Mouse (Mus musculus): ENCODE measurements at regions not wholly inside any gene's neighbourhood (a gene's known extent, or its start where the extent isn't known, plus 50 kb on each side); places are given as distances from the start of the nearest gene placed in this dataset.
"Not testable (repeated sequence)": the region's sequence is repeated elsewhere in the genome, so short reads cannot be mapped to it uniquely, and the experiment has no call there.

DNA sequence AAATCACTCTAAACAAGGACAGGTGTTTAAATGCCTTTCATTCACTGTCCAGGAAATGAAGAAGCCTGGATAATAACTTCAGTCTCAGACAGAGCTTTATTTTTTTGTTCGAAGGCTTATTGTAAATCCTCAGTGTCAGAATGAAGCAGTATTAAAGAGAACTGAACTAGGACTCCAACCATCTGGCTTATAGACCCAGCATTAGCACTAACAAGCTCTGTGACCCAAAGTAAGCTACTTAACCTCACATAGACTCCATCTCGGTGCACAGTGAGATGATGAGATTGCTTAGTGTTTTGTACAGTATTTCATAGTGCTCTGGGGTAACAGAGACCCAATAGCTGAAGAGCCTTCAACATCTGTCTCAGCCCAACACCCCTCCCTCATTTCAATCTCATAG, 738.2 kb upstream of the Map3k7 start:
- peak; percentile 57 for DNase-seq (ENCODE audit: low read depth, low spot score)

DNA sequence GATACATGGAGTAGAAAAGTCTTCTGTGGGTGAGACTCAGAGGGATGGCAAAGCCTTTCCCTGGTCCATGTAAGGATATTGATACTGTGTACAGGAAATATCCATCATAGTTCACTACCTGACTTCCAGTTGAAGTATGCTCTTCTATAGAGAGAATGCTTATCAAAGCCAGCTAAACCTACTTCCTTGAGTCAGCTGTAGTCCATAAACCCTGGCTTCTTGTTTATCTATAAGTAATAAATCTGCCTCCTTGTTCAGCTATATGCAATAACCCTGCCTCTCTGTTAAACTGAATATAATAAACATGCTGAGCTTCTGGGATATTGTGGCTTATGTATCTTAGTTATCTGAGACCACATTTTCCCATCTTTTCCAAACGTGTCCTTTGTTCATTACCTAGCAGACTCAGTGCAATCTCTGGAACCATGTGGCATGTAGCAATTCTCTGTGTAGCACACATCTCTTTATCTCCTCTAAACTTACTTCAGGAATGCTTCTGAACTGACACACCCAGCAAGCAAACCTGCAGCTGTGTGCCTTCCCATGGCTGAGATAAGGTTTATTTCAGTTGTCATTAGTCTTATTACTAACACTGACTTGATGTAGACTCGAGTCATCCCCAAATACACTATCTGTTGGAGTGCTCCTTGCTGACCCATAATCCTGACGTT, 694.9 kb upstream of the Map3k7 start:
- DNase-seq (ENCODE audit: low read depth, low spot score): no peak

DNA sequence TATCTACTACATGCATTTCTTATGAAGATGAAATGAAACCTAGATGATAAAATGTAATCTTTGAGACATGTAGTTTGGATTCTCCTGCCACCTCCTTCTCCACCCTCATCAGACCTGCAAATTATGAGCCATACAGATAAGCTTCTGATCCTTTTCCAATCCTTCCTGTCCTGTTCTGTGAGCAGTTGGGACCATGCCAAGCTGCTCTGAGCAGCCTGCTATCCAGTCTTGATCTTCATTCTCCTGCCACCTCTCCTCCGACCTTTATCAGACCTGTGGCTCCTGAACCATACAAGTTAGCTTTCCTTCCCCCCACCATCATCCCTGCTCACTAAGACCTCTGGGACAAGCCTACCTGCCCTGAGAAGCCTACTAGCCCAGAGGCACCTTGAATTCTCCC, 689.8 kb upstream of the Map3k7 start:
- no peak for DNase-seq (ENCODE audit: low read depth, low spot score)

DNA sequence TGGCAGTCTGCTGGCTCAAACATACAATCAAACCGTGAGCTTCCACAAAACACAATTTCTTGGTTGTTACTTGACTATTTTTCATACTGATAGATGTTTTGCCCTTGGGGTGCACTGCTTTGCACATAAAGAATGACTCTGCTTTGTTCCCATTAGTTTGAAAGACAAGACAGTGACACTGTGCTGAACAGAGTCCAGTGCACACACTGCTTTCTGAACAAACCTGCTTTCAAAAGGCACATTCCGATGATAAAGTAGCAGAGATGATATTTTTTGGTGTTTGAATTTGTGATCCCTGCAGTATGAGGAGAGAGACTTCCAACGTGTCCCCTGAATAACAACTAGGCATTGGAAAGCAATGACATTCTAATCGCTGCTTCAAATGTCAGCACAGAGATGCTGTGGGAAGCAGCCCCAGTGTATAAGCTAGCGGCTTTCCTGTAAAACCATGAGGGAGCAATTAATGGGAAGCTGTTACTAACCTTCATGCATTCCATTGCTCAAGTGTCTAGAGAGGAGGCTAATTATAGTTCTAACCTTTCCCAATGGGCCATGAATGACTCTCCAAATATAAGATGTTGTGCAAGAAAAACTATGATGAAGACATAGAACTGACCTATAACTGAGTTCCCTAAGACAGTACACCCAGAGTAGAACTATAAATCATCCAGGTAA, 673.5 kb upstream of the Map3k7 start:
- no peak for DNase-seq (ENCODE audit: low read depth, low spot score)

DNA sequence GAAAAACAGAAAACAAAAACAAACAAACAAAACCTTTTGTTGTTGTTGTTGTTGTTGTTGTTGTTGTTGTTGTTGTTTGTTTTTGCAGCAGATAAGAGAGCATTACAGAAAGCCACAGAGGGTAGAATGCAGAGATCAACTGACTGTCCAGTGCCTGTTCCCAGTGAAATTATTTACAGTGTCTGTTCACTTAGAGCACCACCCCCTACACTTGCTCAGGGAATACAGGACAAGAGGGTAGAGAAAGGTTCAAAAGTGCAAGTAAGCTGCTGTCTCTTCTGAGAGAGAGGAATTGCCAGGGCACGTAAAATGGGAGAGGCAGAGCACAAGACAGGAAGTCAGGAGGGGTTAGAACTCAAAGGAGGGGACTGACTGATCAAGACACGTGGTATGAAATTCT, 670.1 kb upstream of the Map3k7 start:
- DNase-seq (ENCODE audit: low read depth, low spot score): no peak

DNA sequence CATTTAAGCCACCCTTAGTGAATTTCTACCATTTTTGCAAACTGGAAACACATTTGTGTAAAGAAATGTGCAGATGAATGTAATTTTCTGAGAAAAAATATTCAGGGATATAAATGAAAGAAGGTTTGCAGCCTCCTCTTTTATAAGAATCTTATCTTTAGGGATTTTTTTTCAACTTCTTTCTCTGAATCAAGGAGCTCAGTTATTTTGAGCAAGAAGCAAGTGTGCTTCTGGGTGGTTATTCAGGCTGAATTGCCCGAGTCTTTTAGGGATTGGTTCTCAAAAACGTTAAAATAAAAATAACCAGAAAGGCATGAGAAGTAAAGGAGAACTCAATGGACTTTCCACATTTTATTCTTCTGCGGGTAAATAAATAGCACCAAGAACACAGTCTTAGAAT, 666.0 kb upstream of the Map3k7 start:
- no peak for DNase-seq (ENCODE audit: low read depth, low spot score)

DNA sequence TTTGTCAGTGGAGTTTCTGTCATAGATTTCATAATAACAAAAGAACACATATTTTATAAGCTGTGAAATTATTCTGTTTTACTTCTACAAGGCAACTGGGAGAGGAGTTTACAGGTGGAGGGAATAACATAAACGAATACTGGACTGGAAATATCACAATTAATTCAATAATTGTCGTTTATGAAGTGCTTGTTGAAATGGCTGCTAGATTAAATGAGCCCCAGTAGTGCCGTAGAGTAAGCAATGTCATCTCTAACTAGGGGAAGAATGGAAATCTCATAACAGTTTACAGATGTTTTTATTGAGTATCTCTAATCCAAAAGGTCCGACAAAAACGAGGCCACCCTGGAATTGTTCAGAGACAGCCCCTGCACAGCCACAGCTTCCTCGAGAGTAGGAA, 644.6 kb upstream of the Map3k7 start:
- DNase-seq (ENCODE audit: low read depth, low spot score): no peak

DNA sequence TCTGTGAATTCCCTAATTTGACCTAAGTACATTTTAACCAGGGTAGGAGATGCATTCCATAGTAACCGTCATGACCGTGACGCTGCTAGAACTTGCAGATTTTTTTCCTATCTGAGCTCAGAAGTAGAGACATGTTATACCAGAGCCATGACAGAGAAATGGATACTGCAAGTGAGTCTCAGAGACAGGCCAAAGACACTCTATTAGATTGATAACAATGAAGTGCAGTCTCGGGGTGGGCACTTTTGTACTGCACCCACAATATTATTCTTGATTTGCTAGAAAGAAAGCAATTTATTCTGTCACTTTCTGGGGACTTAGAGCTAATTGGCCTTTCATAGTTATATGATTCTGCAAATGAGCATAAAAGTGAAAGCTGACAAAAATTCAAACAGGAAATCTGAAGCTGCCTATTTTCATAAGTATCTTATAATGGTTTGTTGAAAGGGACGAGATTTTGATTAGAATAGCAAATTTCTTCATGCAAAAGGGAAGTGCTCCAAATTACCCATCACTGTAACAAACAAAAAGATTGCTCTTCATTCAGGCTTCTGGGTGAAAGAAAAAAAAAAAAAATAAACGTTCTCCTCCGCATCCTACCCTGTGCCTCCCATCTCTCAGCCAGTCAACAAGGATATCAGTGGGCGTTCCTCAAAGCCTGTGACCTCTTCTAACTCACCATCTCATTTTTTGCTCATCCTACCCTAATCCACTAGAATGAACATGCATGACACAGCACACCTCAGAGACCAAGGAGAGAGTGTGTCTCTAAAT, 643.0 kb upstream of the Map3k7 start:
- no peak for DNase-seq (ENCODE audit: low read depth, low spot score)

DNA sequence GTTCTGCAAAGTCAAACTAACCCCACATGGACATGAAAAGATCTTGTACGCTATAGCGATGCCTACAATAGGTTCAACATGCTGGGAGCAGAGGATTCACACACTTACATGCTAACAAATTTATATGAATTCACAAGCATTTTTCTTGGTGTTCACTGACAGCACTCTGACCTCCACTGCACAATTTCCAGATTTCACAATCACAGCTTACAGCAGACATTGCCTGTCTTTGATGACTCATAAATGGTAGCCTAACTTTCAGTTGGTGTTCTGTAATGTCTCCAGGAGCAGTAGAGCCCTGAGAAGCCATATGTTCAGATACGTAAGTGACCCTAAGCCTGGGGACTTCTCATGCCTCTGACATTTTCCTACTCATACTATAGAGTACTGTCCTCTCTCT, 640.1 kb upstream of the Map3k7 start:
- DNase-seq (ENCODE audit: low read depth, low spot score): no peak

DNA sequence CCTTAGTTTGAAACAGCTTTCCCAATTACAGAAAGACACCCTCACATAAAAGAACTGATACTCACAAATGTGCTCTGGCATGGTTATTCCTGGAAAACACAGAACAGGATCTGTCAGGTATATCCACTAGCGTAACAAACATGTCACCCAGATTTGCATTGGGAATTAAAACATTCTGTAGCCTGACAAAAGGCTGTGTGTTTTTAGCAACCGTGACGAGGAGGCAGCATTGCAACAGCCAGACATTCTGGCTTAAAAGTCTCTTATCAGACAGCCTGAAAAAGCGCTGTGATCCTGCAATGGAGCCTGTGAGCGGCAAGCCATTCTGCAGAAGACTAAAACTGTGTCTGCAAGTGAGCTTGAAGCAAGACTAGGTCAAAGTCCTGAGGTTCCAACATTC, 635.1 kb upstream of the Map3k7 start:
- DNase-seq (ENCODE audit: low read depth, low spot score): no peak

DNA sequence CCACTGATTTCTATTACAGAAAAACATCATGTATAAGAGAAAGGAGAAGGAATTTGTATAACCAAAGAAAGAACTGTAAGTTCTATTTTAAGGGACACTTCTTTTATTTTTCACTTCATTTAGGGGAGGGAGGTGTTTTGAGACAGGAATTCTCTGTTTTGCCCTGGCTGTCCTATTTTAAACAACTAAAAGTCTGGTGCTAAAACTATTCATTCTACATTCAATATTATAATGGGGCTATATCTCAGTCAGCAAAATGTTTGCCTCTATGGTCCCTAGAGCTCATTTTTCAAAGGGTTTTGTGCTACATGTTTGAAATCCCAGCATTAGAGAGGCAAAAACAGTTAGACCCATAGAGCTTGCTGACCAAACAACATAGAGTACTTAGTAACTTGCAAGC, 632.8 kb upstream of the Map3k7 start:
- DNase-seq (ENCODE audit: low read depth, low spot score): no peak

DNA sequence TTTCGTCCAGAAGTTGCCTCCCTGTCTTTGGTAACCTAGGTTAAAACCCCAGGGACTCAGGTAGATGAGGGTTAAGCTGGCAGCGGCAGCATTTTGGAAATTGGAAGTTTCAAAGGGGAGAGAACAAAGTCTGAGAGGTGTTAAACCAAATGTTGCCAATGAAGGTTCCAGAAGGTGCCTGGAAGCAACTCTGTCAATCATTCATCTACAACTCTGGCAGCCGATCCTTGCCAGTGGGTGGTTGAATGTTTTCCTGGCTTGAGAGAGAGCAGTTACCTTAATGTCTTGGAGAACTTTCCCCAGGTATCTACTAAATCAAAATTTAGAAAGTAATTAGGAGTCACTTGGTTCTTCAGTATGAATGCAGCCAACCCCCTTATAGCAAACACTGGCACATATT, 628.2 kb upstream of the Map3k7 start:
- no peak for DNase-seq (ENCODE audit: low read depth, low spot score)

DNA sequence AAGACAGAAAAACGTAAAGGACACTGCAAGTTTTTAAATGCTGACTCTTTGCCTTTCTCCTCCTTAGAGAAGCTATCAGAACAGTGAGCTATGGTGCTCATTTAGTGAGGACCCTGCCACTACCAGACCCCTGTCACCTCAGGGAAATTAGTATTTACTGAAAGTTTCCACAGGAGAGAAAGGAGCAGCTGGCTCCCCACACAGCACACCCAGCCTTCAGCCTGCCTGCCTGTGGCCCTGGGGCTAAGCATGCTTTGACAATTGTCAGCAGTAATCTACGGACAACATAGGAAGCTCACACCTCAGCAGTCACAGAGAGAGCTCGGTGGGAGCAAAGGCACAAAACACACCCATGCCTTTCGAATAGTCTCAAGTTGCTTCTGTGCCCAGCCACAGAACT, 625.9 kb upstream of the Map3k7 start:
- DNase-seq (ENCODE audit: low read depth, low spot score): no peak

DNA sequence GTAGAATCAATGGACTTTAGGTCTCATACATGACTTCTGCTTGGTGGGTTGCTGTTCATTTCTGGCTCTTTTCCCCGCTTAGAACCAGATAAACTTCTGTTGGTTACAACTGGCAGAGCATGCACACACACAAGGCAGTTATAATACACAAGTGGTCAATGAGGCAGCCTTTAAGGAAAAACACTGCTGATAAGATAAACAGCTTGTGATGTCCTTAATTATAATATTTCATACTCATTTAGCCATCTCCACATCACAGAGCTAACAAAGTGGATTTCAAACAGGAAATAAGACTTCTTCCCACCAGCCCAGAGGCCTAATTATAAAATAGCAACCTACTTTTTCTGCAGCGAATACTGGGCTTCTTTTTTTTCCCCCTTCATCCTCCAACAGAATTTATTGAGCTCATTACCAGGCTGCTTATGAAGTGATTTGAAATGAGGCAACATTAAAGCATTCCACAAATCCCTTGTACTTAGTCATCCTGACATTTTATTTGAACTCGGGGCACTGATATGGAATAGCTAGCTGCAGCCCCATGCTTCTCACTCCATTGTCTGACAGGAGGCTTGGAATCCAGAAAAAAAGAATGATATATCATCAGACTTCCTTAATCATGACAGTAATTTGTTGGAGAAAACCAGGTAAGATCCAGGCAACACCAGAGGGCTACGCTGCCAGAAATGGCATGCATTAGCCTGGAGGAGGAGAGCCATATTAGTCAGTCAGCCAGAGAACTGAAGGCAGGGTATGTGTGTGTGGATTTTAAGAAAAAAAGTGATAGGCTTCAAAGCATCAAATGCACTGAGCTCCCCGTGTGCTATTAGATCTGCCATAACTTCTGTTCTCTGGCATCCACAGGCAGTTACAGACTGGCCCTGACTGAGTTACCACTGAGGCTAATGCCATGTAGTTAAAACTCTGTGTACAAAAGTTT, 620.3 kb upstream of the Map3k7 start:
- DNase-seq (ENCODE audit: low read depth, low spot score): no peak

DNA sequence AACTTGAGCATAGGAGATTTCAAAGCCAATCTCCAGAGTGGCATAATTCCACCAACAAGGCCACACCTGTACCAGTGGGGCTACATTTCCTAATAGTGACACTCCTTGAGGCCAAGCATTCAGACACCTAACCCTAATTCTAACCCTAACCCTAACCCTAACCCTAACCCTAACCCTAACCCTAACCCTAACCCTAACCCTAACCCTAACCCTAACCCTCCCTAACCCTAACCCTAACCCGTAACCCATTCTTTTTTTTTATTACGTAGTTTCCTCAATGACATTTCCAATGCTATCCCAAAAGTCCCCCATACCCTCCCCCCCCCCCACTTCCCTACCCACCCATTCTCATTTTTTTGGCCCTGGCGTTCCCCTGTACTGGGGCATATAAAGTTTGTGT, 609.9 kb upstream of the Map3k7 start:
- DNase-seq (ENCODE audit: low read depth, low spot score): not testable (repeated sequence)

DNA sequence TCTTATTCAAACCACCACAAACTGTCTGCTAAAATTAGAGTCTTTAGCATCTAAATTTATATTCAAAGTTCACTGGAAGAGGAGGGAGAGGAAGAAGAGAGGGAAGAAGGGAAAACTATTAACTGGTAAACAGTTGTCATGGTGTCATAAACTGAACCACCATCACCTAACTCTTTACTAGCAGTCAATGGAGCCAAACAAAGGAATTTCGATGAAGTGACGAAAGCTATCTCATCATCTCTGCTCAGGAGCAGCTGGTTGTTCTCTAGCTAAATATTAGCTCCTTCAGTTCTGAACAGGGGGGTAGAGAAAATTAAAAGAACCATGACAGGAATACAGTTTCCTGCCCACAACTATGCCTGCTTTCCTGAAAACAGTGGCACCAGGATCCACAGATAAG, 608.9 kb upstream of the Map3k7 start:
- no peak for DNase-seq (ENCODE audit: low read depth, low spot score)

DNA sequence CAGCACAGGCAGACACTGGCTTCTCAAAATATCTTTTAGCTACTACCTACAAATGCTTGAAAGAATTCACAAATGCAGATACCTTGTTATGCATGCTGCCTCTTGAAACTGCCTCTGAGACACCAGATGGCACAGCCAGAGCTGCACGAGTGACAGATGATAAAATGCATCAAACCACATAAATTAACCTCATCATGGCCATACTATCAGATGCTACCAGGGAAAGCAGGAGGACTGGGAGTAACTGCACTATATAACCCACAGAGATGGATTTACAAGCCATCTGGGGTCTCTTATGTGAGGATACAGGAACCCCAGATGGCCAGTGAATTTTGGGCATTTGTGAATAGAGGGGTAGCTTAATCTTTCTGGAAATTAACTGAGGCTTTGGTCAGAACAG, 597.7 kb upstream of the Map3k7 start:
- no peak for DNase-seq (ENCODE audit: low read depth, low spot score)

DNA sequence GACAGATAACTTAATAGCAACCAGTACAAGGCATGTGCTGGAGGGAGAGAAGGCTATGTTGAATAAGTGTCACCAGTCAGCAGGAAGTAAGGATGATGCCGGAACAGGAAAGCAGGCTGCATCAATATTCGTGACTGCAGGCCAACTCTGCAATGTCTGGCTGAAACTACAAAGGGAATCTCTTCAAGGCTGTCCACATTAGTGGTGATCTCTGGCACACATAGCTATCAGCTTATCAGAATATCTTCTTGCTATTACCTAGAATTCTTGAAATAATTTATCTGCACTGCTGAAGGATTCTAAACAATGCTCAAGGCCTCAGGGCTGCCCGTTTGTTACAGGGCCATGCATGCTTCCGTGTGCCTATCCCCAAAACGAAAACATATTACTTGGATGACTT, 596.9 kb upstream of the Map3k7 start:
- no peak for DNase-seq (ENCODE audit: low read depth, low spot score)

DNA sequence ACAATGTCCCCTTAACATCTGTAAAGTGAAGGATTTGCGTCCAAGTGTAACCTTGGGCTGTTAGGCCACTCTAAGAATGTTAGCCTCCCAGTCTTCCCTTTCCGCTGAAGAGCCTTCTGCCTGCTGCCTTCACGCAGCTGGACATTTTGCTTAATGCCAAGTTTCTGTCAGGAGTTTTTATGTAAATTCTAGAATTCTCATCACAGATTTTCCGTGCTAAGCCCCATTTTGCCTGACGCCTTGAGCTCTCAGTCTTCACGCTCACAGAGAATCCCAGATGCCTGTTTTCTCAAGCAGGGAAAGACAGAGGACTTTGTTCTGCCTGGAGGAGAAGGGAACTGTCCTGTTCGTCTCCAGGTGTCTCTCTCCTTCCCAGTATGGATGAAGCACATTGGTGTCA, 593.8 kb upstream of the Map3k7 start:
- DNase-seq (ENCODE audit: low read depth, low spot score): no peak

DNA sequence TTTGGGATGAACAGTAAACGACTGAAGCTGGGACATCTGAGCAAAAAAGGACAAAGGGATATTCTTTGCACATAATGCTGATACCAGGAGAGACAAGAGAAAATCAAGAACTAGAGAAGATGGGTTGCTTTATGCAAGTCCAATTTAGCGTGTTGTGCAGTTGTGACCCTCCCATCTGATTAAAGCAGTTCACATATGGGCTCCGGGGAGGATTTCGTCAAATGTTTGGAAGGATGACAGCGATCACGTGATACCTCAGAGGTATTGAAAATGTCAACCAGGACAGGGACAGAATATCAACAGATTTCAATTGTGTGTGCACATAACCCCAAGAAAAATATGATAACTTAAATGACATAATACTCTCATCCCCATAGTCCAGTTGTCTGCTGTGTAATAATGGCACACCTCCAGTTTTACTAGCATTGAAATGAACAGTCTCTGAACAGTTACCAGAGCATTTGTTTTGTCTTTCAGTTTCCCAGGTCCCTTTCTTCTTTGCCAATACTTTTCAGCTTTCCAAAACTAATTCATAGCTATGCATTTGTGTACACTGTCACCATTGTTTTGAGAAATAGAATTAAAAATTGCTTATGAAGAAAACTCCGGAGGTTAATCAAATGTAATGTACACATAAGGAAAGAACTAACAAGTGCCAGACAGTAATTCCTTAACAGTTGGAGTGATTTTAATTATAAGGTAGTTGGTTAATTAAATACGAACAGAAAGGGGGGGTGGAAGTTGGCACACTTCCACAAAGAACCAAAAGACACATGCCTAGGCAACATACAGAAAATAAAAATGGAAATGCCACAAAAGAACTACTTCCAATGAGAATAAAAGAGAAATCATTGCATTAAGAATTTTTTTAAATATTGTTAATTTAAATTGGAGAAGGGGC, 582.6 kb upstream of the Map3k7 start:
- DNase-seq (ENCODE audit: low read depth, low spot score): no peak

All from retina, postnatal 7 days (tissue).